Mouse (Mus musculus): ENCODE measurements around the gene Mtrf1. TPM values are rescaled to one million over a fixed set of nuclear protein-coding genes. Genes with fewer than 3 reads are reported as not detected.

Gene Mtrf1
- polyA plus RNA-seq, 1 experiment from 2014 or later, result 5.6 TPM

GRCm38 (mm10) chr14:79460988-79461387, 63.4 kb downstream of the Mtrf1 start:
- no peaks in the 10 kb centered on the region for H3K27me3 ChIP-seq (ENCODE audit: insufficient read depth, low read length)
- H3K9me3 ChIP-seq (ENCODE audit: low read length), result no peaks in the 10 kb centered on the region
- ATAC-seq (no peak), DNase-seq (no peak)
- no peak overlapping the region for H3K27ac ChIP-seq (ENCODE audit: low read depth)
- no peak overlapping the region for H3K4me2 ChIP-seq (ENCODE audit: low read depth, low read length)
- WGBS (ENCODE audit: insufficient replicate concordance), result 92% methylated on average over 4 of the region's 4 CpGs
- no peaks in the 10 kb centered on the region for H3K4me1 ChIP-seq (ENCODE audit: insufficient read depth)
- no peak overlapping the region for H3K9ac ChIP-seq (replicated peaks)
- TF ChIP-seq CTCF (IDR thresholded peaks at IDR 0.05; ENCODE audit: low read depth) (no peak), EP300 (IDR thresholded peaks at IDR 0.05; ENCODE audit: low read depth) (no peak)
- H3K36me3 ChIP-seq (replicated peaks; ENCODE audit: insufficient read depth, low read length), result peaks cover 32% of the 10 kb centered on the region
- H3K4me3 ChIP-seq (ENCODE audit: low read depth, low read length), result no peak overlapping the region

GRCm38 (mm10) chr14:79465623-79466022, 68.1 kb downstream of the Mtrf1 start:
- no peak for TF ChIP-seq CTCF (IDR thresholded peaks at IDR 0.05; ENCODE audit: low read depth)
- no peak for TF ChIP-seq EP300 (IDR thresholded peaks at IDR 0.05; ENCODE audit: low read depth)

GRCm38 (mm10) chr14:79467621-79468020, 70.0 kb downstream of the Mtrf1 start:
- peaks cover 81% of the 10 kb centered on the region for H3K36me3 ChIP-seq (replicated peaks; ENCODE audit: insufficient read depth, low read length)
- no peak for ATAC-seq
- 26% methylated on average over 3 of the region's 3 CpGs for WGBS (ENCODE audit: insufficient replicate concordance)

More at GRCm38 (mm10) chr14:79465623-79466022, 68.1 kb downstream of the Mtrf1 start:
- H3K9ac ChIP-seq (replicated peaks), result no peak overlapping the region
- no peak overlapping the region for H3K4me3 ChIP-seq (ENCODE audit: low read depth, low read length)
- no peak overlapping the region for H3K27ac ChIP-seq (ENCODE audit: low read depth)
- no peak overlapping the region for H3K4me2 ChIP-seq (ENCODE audit: low read depth, low read length)
- no peaks in the 10 kb centered on the region for H3K27me3 ChIP-seq (ENCODE audit: insufficient read depth, low read length)
- no peaks in the 10 kb centered on the region for H3K4me1 ChIP-seq (ENCODE audit: insufficient read depth)
- no peaks in the 10 kb centered on the region for H3K9me3 ChIP-seq (ENCODE audit: low read length)
- 83% methylated on average over 1 of the region's 1 CpGs for WGBS (ENCODE audit: insufficient replicate concordance)
- no peak for DNase-seq
- no peak for ATAC-seq
- peaks cover 72% of the 10 kb centered on the region for H3K36me3 ChIP-seq (replicated peaks; ENCODE audit: insufficient read depth, low read length)

More at GRCm38 (mm10) chr14:79467621-79468020, 70.0 kb downstream of the Mtrf1 start:
- peak; percentile 63 for DNase-seq
- Histone ChIP-seq H3K9me3 (ENCODE audit: low read length) (no peaks in the 10 kb centered on the region), H3K27ac (ENCODE audit: low read depth) (no peak overlapping the region), H3K9ac (replicated peaks) (no peak overlapping the region), H3K27me3 (ENCODE audit: insufficient read depth, low read length) (no peaks in the 10 kb centered on the region), H3K4me3 (ENCODE audit: low read depth, low read length) (no peak overlapping the region), H3K4me1 (ENCODE audit: insufficient read depth) (no peaks in the 10 kb centered on the region), H3K4me2 (ENCODE audit: low read depth, low read length) (no peak overlapping the region)
- TF ChIP-seq CTCF (IDR thresholded peaks at IDR 0.05; ENCODE audit: low read depth) (peak; percentile 76), EP300 (IDR thresholded peaks at IDR 0.05; ENCODE audit: low read depth) (no peak)

Other genes starting within 250 kb of the Mtrf1 start
- gene Zfp957, start 150.4 kb upstream of the Mtrf1 start, polyA plus RNA-seq (2015; fragmentation: Nextera tagmentation; extraction: Ambion mirVana), result not detected in 2 replicates
- 98.4 and 102 TPM in 2 replicates for gene Rgcc, start 96.1 kb upstream of the Mtrf1 start, polyA plus RNA-seq (2015; fragmentation: Nextera tagmentation; extraction: Ambion mirVana)
- 17.5 and 17.6 TPM in 2 replicates for gene Naa16, start 7.0 kb upstream of the Mtrf1 start, polyA plus RNA-seq (2015; fragmentation: Nextera tagmentation; extraction: Ambion mirVana)
- gene Kbtbd7, start 28.7 kb downstream of the Mtrf1 start, polyA plus RNA-seq (2015; fragmentation: Nextera tagmentation; extraction: Ambion mirVana), result 2.6 and 3.0 TPM in 2 replicates
- gene Kbtbd6, start 54.1 kb downstream of the Mtrf1 start, polyA plus RNA-seq (2015; fragmentation: Nextera tagmentation; extraction: Ambion mirVana), result 1.8 and 2.4 TPM in 2 replicates
- 9.0 and 11.0 TPM in 2 replicates for gene Elf1, start 83.4 kb downstream of the Mtrf1 start, polyA plus RNA-seq (2015; fragmentation: Nextera tagmentation; extraction: Ambion mirVana)
- gene Wbp4, start 83.7 kb downstream of the Mtrf1 start, polyA plus RNA-seq (2015; fragmentation: Nextera tagmentation; extraction: Ambion mirVana), result 15.1 and 16.2 TPM in 2 replicates
- gene Sugt1, start 189.9 kb downstream of the Mtrf1 start, polyA plus RNA-seq (2015; fragmentation: Nextera tagmentation; extraction: Ambion mirVana), result 33.2 and 33.5 TPM in 2 replicates